Comparison of ENCODE assay signal across 8 mouse cellular contexts in genomic region chr7:109519936-109520335, GRCm38 (mm10). TPM values are rescaled to one million over a fixed set of nuclear protein-coding genes. Genes with fewer than 3 reads are reported as not detected.
DNase-seq lines count a peak whose midpoint lies in the region; ATAC-seq and TF ChIP-seq lines count a peak whose summit lies in the region.

No protein-coding gene starts in this region.

- TF ChIP-seq POLR2A in spleen, adult 2 months (IDR thresholded peaks at IDR 0.05; ENCODE audit: low read depth, low read length) = no peak
- no peak for TF ChIP-seq POLR2A in limb, embryonic 14.5 days (IDR thresholded peaks at IDR 0.05; ENCODE audit: borderline replicate concordance, extremely low read depth, insufficient read depth, insufficient read length)

- peak overlapping the region; percentile 97 for H3K4me3 ChIP-seq in spleen, adult 2 months (ENCODE audit: extremely low read depth, insufficient read depth, insufficient read length)
- peak overlapping the region; percentile 90 for H3K4me3 ChIP-seq in limb, embryonic 14.5 days (replicated peaks; ENCODE audit: low read length)
- peak overlapping the region; percentile 97 for H3K4me3 ChIP-seq in stomach, postnatal 0 days (ENCODE audit: low read depth, low read length)

- H3K27me3 ChIP-seq in spleen, adult 2 months (ENCODE audit: control insufficient read depth, insufficient read depth, low read length) = no peaks in the 10 kb centered on the region
- no peaks in the 10 kb centered on the region for H3K27me3 ChIP-seq in limb, embryonic 14.5 days (ENCODE audit: control insufficient read depth, insufficient read depth, low read length)
- H3K27me3 ChIP-seq in stomach, postnatal 0 days (ENCODE audit: control insufficient read depth, insufficient read depth, low read length) = no peaks in the 10 kb centered on the region

- H3K27ac ChIP-seq in spleen, adult 2 months (ENCODE audit: insufficient read depth, low read length) = 0 out of 2 replicates have a peak overlapping the region, but pooled peaks have one; percentile 86
- 0 out of 2 replicates have a peak overlapping the region, but pooled peaks have one; percentile 93 for H3K27ac ChIP-seq in limb, embryonic 14.5 days (replicated peaks; ENCODE audit: low read depth, low read length)
- H3K27ac ChIP-seq in stomach, postnatal 0 days (replicated peaks) = peak overlapping the region; percentile 96

- peak; percentile 15 for DNase-seq in CD4-positive, CD25-positive, alpha-beta regulatory T cell, adult 2 months (ENCODE audit: low read depth, low spot score)
- DNase-seq in spleen, adult 2 months (ENCODE audit: low read depth in 1 of 2, low spot score in 2 of 2) = no peak
- no peak for DNase-seq in spleen, adult 12 weeks (ENCODE audit: low spot score)
- no peak for DNase-seq in limb, embryonic 14.5 days (ENCODE audit: low spot score)
- DNase-seq in stomach, postnatal 0 days (ENCODE audit: low spot score) = peak; percentile 26
- no peak for DNase-seq in retina, postnatal 1 day
- no peak for DNase-seq in layer of hippocampus, adult 18-20 months (ENCODE audit: low spot score in 2 of 2)

- peak overlapping the region; percentile 99 for H3K9ac ChIP-seq in limb, embryonic 14.5 days (ENCODE audit: low read depth, low read length, severe bottlenecking)
- peak overlapping the region; percentile 99 for H3K9ac ChIP-seq in stomach, postnatal 0 days (ENCODE audit: low read length)

- no peaks in the 10 kb centered on the region for H3K9me3 ChIP-seq in limb, embryonic 14.5 days (ENCODE audit: control insufficient read depth, low read length)
- no peaks in the 10 kb centered on the region for H3K9me3 ChIP-seq in stomach, postnatal 0 days (ENCODE audit: control insufficient read depth, low read length)

- TF ChIP-seq CTCF in spleen, adult 2 months (IDR thresholded peaks at IDR 0.05; ENCODE audit: extremely low read depth, insufficient read depth, insufficient read length, insufficient replicate concordance) = no peak
- TF ChIP-seq CTCF in stomach, postnatal 0 days (IDR thresholded peaks at IDR 0.05; ENCODE audit: low read depth) = no peak

- TF ChIP-seq EP300 in stomach, postnatal 0 days (optimal IDR thresholded peaks at IDR 0.05) = no peak

- ATAC-seq in CD4-positive, CD25-positive, alpha-beta regulatory T cell, adult 4 months = no peak
- no peak for ATAC-seq in limb, embryonic 14.5 days (ENCODE audit: low FRiP score, low read depth)
- no peak for ATAC-seq in stomach, postnatal 0 days (ENCODE audit: low FRiP score, low TSS enrichment)

- peaks cover 31% of the 10 kb centered on the region for H3K36me3 ChIP-seq in spleen, adult 2 months (ENCODE audit: control insufficient read depth, insufficient read depth, low read length)
- peaks cover 49% of the 10 kb centered on the region for H3K36me3 ChIP-seq in limb, embryonic 14.5 days (ENCODE audit: control insufficient read depth, insufficient read depth, low read length)
- peaks cover 6% of the 10 kb centered on the region for H3K36me3 ChIP-seq in stomach, postnatal 0 days (ENCODE audit: control insufficient read depth, insufficient read depth, low read length)

- H3K4me2 ChIP-seq in limb, embryonic 14.5 days (replicated peaks; ENCODE audit: low read depth, low read length, severe bottlenecking) = peak overlapping the region; percentile 82
- peak overlapping the region; percentile 79 for H3K4me2 ChIP-seq in stomach, postnatal 0 days (replicated peaks; ENCODE audit: low read depth)

- no peaks in the 10 kb centered on the region; the same call in 1 of the 2 replicates for H3K4me1 ChIP-seq in spleen, adult 2 months (ENCODE audit: control insufficient read depth, insufficient read depth, insufficient read length)
- H3K4me1 ChIP-seq in limb, embryonic 14.5 days (ENCODE audit: control insufficient read depth, insufficient read depth, low read length) = peaks cover 20% of the 10 kb centered on the region
- H3K4me1 ChIP-seq in stomach, postnatal 0 days (replicated peaks; ENCODE audit: control insufficient read depth, insufficient read depth) = peaks cover 4% of the 10 kb centered on the region

- 7% methylated on average over 10 of the region's 10 CpGs for WGBS in spleen, adult 2 months
- 3% methylated on average over 10 of the region's 10 CpGs for WGBS in limb, embryonic 14.5 days
- 1% methylated on average over 10 of the region's 10 CpGs for WGBS in stomach, postnatal 0 days

RNA-seq across cellular contexts. Expression of gene Rpl27a, which starts 1.0 kb away (rescaled TPM):
- 100 to 1,000 TPM; 210 to 315 TPM for polyA plus RNA-seq in CD4-positive, CD25-positive, alpha-beta regulatory T cell, adult 4 months (2017; shearing (Covaris generic))
- 448 and 545 TPM in 2 replicates for polyA plus RNA-seq in spleen, adult 2 months (2012; rRNA removed)
- polyA plus RNA-seq in limb, embryonic 14.5 days (2012; rRNA removed) = 705 and 923 TPM in 2 replicates
- 161 and 165 TPM in 2 replicates for polyA plus RNA-seq in limb, embryonic 14.5 days (2014; fragmentation: Nextera tagmentation; extraction: Ambion mirVana)
- polyA plus RNA-seq in stomach, postnatal 0 days (2015; fragmentation: Nextera tagmentation; extraction: Ambion mirVana) = 122 and 123 TPM in 2 replicates
- total RNA-seq in layer of hippocampus, adult 18-20 months (2021) = 100 to 1,000 TPM; 158 to 159 TPM

RNA-seq across cellular contexts. Expression of gene Trim66, which starts 12.0 kb away (rescaled TPM):
- polyA plus RNA-seq in CD4-positive, CD25-positive, alpha-beta regulatory T cell, adult 4 months (2017; shearing (Covaris generic)) = not detected
- polyA plus RNA-seq in spleen, adult 2 months (2012; rRNA removed) = 0.06 and 0.08 TPM in 2 replicates
- polyA plus RNA-seq in limb, embryonic 14.5 days (2012; rRNA removed) = 0.11 and 0.13 TPM in 2 replicates
- 0.04 TPM in 2 replicates for polyA plus RNA-seq in limb, embryonic 14.5 days (2014; fragmentation: Nextera tagmentation; extraction: Ambion mirVana)
- polyA plus RNA-seq in stomach, postnatal 0 days (2015; fragmentation: Nextera tagmentation; extraction: Ambion mirVana) = 0.02 TPM in 2 replicates
- total RNA-seq in layer of hippocampus, adult 18-20 months (2021) = 1 to 10 TPM; 6.2 to 7.2 TPM

Comparison
In these comparisons a context has a peak if more than half of its experiments do, and no peak if none do; other contexts are left out.
1. DNase-seq: peak in CD4-positive, CD25-positive, alpha-beta regulatory T cell, adult 2 months (single experiment) and stomach, postnatal 0 days (single experiment); none in spleen, adult 2 months (0 of 2), spleen, adult 12 weeks (single experiment), limb, embryonic 14.5 days (single experiment), retina, postnatal 1 day (single experiment) and layer of hippocampus, adult 18-20 months (0 of 2).
2. Peak in every context shown above with its lines, with median percentiles within 50 percentile points of each other: H3K27ac ChIP-seq and H3K4me3 ChIP-seq.